Mouse (Mus musculus) CH12.LX (cell line): ENCODE results near the gene Comtd1. TPM values are rescaled to one million over a fixed set of nuclear protein-coding genes. Genes with fewer than 3 reads are reported as not detected.

Experiments used
- DNase-seq: peaks from one replicate; pipeline ENCODE4 v3.0.0-alpha.2; 2013; ENCODE audit errors: extremely low read depth
- H3K27ac ChIP-seq: 2 replicates; pipeline ENCODE4 v1.5.1; 2012; ENCODE audit warnings: low read depth, mild to moderate bottlenecking, control low read depth, moderate library complexity; ENCODE audit not compliant: insufficient read depth
- H3K27me3 ChIP-seq: replicated peaks from 2 replicates; pipeline ENCODE3; 2012; ENCODE audit warnings: inconsistent platforms
- H3K36me3 ChIP-seq, 2 experiments: replicated peaks in 1 of 2; 2 replicates each; pipeline versions ENCODE3 to v1.6.1; 2012; ENCODE audit warnings: inconsistent platforms in 1 of 2, low read length in 1 of 2, mild to moderate bottlenecking in 1 of 2, mixed read lengths in 1 of 2, moderate library complexity in 1 of 2; ENCODE audit not compliant: control insufficient read depth in 1 of 2, insufficient read depth in 1 of 2
- H3K4me1 ChIP-seq, 2 experiments: 2 replicates each; pipeline ENCODE4 v1.6.1; 2012; ENCODE audit warnings: inconsistent platforms in 1 of 2, moderate library complexity in 1 of 2; ENCODE audit not compliant: insufficient read depth in 2 of 2, control insufficient read depth in 1 of 2
- H3K4me2 ChIP-seq: 2 replicates; pipeline ENCODE4 v1.6.1; 2012; ENCODE audit warnings: low read depth, mild to moderate bottlenecking, control low read depth; ENCODE audit not compliant: poor library complexity, insufficient read depth, severe bottlenecking
- H3K4me3 ChIP-seq, 3 experiments: fragments of 150-350 bp in 1 of 3; sonication (generic) in 1 of 3; replicated peaks in 1 of 3; 2 replicates each; pipeline versions ENCODE3 to v1.5.1; 2011 to 2012; ENCODE audit warnings: low read depth in 2 of 3, low read length in 2 of 3, mild to moderate bottlenecking in 2 of 3, moderate library complexity in 2 of 3, control low read depth in 1 of 3, improper control_type of control experiment in 1 of 3, inconsistent platforms in 1 of 3, mixed read lengths in 1 of 3; ENCODE audit not compliant: poor library complexity in 1 of 3
- H3K79me2 ChIP-seq: replicated peaks from 2 replicates; pipeline ENCODE4 v1.6.1; 2012; ENCODE audit warnings: mild to moderate bottlenecking, moderate library complexity; ENCODE audit not compliant: control insufficient read depth, poor library complexity, insufficient read depth, severe bottlenecking; ENCODE audit errors: extremely low read depth
- H3K9ac ChIP-seq: 2 replicates; pipeline ENCODE4 v1.6.1; 2012; ENCODE audit warnings: low read depth, mild to moderate bottlenecking, control low read depth, moderate library complexity; ENCODE audit not compliant: insufficient read depth
- H3K9me3 ChIP-seq: replicated peaks from 2 replicates; pipeline ENCODE3; 2012; ENCODE audit warnings: low read length, inconsistent platforms, mixed read lengths
- CHD2 ChIP-seq: IDR thresholded peaks from 2 replicates; pipeline ENCODE4 v1.6.1; 2011; ENCODE audit warnings: low read length, improper control_type of control experiment
- EP300 ChIP-seq: IDR thresholded peaks from 2 replicates; pipeline ENCODE4 v1.6.1; 2011; ENCODE audit warnings: low read length, improper control_type of control experiment
- GABPA ChIP-seq: IDR thresholded peaks from 2 replicates; pipeline ENCODE4 v1.6.1; 2012; ENCODE audit warnings: low read depth, low read length, improper control_type of control experiment, inconsistent platforms; ENCODE audit not compliant: insufficient replicate concordance
- IRF4 ChIP-seq: IDR thresholded peaks from 2 replicates; pipeline ENCODE4 v1.6.1; 2014; ENCODE audit warnings: low read depth, mild to moderate bottlenecking, inconsistent platforms, low read length, improper control_type of control experiment
- KAT2A ChIP-seq: IDR thresholded peaks from 2 replicates; pipeline ENCODE4 v1.6.1; 2012; ENCODE audit warnings: low read length, improper control_type of control experiment, inconsistent platforms; ENCODE audit not compliant: insufficient replicate concordance
- MAZ ChIP-seq: IDR thresholded peaks from 2 replicates; pipeline ENCODE4 v1.6.1; 2012; ENCODE audit warnings: low read depth, mild to moderate bottlenecking, inconsistent platforms, low read length, improper control_type of control experiment, moderate library complexity
- MXI1 ChIP-seq: IDR thresholded peaks from 2 replicates; pipeline ENCODE4 v1.6.1; 2011; ENCODE audit warnings: mild to moderate bottlenecking, low read depth, low read length, improper control_type of control experiment
- MYC ChIP-seq: IDR thresholded peaks from 2 replicates; pipeline ENCODE4 v1.6.1; 2011; ENCODE audit warnings: low read depth, mild to moderate bottlenecking, improper control_type of control experiment, low read length
- NELFE ChIP-seq: IDR thresholded peaks from 2 replicates; pipeline ENCODE4 v1.6.1; 2011; ENCODE audit warnings: low read depth, low read length, improper control_type of control experiment
- NRF1 ChIP-seq: IDR thresholded peaks from 2 replicates; pipeline ENCODE4 v1.6.1; 2014; ENCODE audit warnings: low read depth, mild to moderate bottlenecking, inconsistent platforms, low read length, improper control_type of control experiment, moderate library complexity
- PAX5 ChIP-seq: IDR thresholded peaks from 2 replicates; pipeline ENCODE4 v1.6.1; 2012; ENCODE audit warnings: low read length, inconsistent platforms, mixed read lengths
- POLR2A ChIP-seq: IDR thresholded peaks from 2 replicates; pipeline ENCODE4 v1.6.1; 2011; ENCODE audit warnings: low read depth, mild to moderate bottlenecking, improper control_type of control experiment, low read length
- RAD21 ChIP-seq: IDR thresholded peaks from 2 replicates; pipeline ENCODE4 v1.6.1; 2011; ENCODE audit warnings: low read depth, mild to moderate bottlenecking, low read length, improper control_type of control experiment, moderate library complexity
- SIN3A ChIP-seq: IDR thresholded peaks from 2 replicates; pipeline ENCODE4 v1.6.1; 2012; ENCODE audit warnings: low read length, improper control_type of control experiment, inconsistent platforms
- SMC3 ChIP-seq: IDR thresholded peaks from 2 replicates; pipeline ENCODE4 v1.6.1; 2011; ENCODE audit warnings: low read depth, low read length, improper control_type of control experiment
- TCF12 ChIP-seq: IDR thresholded peaks from 2 replicates; pipeline ENCODE4 v1.6.1; 2014; ENCODE audit warnings: low read depth, mild to moderate bottlenecking, inconsistent platforms, low read length, improper control_type of control experiment
- UBTF ChIP-seq: IDR thresholded peaks from 2 replicates; pipeline ENCODE4 v1.6.1; 2012; ENCODE audit warnings: low read depth, mild to moderate bottlenecking, inconsistent platforms, low read length, improper control_type of control experiment, moderate library complexity
- USF1 ChIP-seq: IDR thresholded peaks from 2 replicates; pipeline ENCODE4 v1.6.1; 2014; ENCODE audit warnings: low read depth, mild to moderate bottlenecking, inconsistent platforms, low read length, improper control_type of control experiment
- USF2 ChIP-seq: conservative IDR thresholded peaks from 2 replicates; pipeline ENCODE4 v1.6.1; 2011; ENCODE audit warnings: low read depth, low read length, improper control_type of control experiment
- ZNF384 ChIP-seq: IDR thresholded peaks from 2 replicates; pipeline ENCODE4 v1.6.1; 2012; ENCODE audit warnings: low read depth, low read length, improper control_type of control experiment, inconsistent platforms
- dilution Hi-C: fragments of 300-500 bp; cut with MboI; formaldehyde crosslinking; loops from 2 replicates; pipeline ENCODE4 v1.14.3; 2020; ENCODE audit warnings: low sequenced_read_pairs; ENCODE audit not compliant: extremely low pct_unique_long_range_greater_than_20kb, extremely low pct_ligation_motif_present
- in situ Hi-C: fragments of 300-500 bp; cut with MboI; formaldehyde crosslinking; loops from 3 replicates; pipeline ENCODE4 v1.14.3; 2019; ENCODE audit warnings: low sequenced_read_pairs, low pct_ligation_motif_present, low pct_unique_long_range_greater_than_20kb, mixed read lengths
- polyA plus RNA-seq: library from polyadenylated mRNA; unstranded; fragments of >175 nt; gene quantifications from 2 replicates; pipeline ENCODE4 v1.2.1, GENCODE M21; 2012; ENCODE audit warnings: low read depth; ENCODE audit not compliant: insufficient read length
- total RNA-seq, 2 experiments: library from RNA; depleted of rRNA; stranded (reverse); fragments of 300-350 nt in 1 of 2; fragments of >200 nt in 1 of 2; gene quantifications; 2 replicates each; pipeline ENCODE4 v1.2.3; 2012 to 2014

The Comtd1 gene
- total and polyA plus RNA-seq, 3 experiments = 14.2 to 34.9 (median 29.0) TPM

DNA sequence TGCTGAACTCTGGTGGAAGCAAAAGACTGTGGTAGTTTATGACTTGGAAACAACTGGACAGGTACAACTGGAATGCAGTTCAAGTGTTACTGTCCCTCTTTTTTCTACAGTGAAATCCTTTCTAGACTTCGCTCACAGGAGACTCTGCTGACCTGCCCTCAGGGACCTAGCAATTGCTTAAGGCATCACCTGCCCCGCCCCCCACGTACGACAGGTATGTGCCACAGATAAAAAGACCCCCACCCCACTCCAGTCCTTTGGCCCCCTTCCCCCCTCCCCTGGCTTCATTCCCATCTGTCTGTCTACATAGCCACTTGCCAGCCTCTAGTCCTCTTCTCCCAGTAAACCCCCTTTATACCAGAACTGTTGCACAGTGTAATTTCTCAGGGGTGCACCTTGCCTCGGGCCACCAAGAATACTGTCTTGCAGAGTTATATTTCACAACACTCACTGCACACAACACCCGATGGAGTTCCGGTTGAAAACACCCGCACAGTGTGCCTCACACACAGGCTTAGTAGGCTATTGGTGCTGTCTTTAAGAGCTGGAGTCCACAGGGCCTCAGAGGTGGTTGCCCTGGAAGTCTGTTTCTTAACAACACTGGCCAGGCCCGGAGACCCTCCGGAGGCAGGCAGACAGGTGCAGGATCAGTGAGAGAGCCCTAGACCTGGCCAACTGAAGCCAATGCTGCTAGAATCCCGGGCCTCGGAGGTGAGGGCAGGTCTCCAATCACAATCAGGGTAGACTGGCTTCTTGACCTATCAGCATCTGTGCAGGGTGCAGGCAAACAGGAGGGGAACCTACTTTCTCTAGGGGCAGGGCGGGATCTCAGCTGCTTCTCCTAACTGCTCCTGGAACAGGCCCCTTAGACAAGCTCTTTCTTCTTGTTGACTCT is 994 bp upstream of the Comtd1 start:
- DNase-seq = no peak
- H3K4me3 ChIP-seq = no peak overlapping the region
- no peaks in the 10 kb centered on the region for H3K27me3 ChIP-seq
- H3K79me2 ChIP-seq = no peaks in the 10 kb centered on the region
- H3K4me2 ChIP-seq = no peak overlapping the region
- no peaks in the 10 kb centered on the region for H3K9me3 ChIP-seq
- dilution Hi-C loops (no loop called here), in situ Hi-C loops (loop anchor here (5.0 to 10.0 kb wide), 2 partner anchors 37 to 715 kb away; no protein-coding TSS in a partner anchor)
- peaks cover 0 to 55% of the 10 kb centered on the region in 2 experiments; a peak in 2 of 4 replicates for H3K4me1 ChIP-seq
- H3K27ac ChIP-seq = no peak overlapping the region
- H3K9ac ChIP-seq = no peak overlapping the region
- peaks cover 18 to 39% of the 10 kb centered on the region in 2 experiments for H3K36me3 ChIP-seq
- TF ChIP-seq GABPA (no peak), POLR2A (no peak), SMC3 (no peak), MAZ (no peak), NELFE (no peak), MXI1 (no peak), CHD2 (no peak), ZNF384 (no peak), USF2 (no peak)

DNA sequence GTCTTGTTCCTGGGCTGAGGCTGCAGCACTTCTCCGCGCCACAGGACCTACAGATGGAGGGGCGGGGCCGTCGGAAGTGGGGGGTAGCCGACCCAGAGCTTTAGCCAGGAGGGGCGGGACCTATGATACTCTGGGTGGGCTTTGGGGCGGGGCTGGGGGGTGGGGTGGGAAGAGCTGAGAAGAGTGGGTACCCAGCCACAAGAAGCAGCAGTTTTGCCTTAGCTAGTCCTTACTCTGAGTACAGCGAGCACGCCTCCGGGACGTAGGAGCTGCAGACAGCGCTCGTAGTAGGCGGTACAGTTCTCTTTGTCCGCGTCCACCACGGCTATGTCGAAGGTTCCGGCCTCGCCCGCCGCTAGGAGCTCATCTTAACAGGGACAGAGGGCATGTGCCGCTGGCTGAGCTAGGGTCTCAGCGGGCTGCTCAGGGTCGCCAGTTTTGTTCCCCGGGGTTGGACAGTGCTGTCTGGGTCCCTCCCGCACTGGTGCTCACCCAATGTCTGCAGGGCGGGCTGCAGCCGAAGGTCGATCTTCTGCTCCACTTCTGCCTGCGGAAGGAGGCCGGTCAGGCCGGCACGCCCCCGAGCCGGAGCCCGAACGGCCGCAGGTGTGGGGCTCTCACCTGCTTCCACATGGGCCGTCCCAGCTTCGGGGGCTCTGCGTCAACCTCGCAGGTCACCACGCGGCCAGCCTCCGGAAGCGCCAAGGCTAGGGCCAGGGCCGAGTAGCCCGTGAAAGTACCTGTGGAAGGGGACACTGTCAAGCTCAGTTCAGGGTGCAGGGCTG is 1.2 kb downstream of the Comtd1 start:
- dilution Hi-C loops = no loop called here
- in situ Hi-C loops = no loop called here
- H3K36me3 ChIP-seq = peaks cover 34 to 60% of the 10 kb centered on the region in 2 experiments
- peak overlapping the region; percentile 77 to 94 (median 87) for H3K4me3 ChIP-seq
- DNase-seq = no peak
- 0 out of 2 replicates have a peak, but pooled peaks cover 4% of the 10 kb centered on the region for H3K79me2 ChIP-seq
- H3K4me1 ChIP-seq = peaks cover 0 to 39% of the 10 kb centered on the region in 2 experiments; a peak in 2 of 4 replicates
- no peaks in the 10 kb centered on the region for H3K27me3 ChIP-seq
- H3K4me2 ChIP-seq = peak overlapping the region; percentile 80
- TF ChIP-seq EP300 = no peak
- no peak for TF ChIP-seq KAT2A
- peak; percentile 24; the same call in 1 of the 2 replicates for TF ChIP-seq UBTF
- TF ChIP-seq NRF1 = no peak
- 0 out of 2 replicates have a peak, but pooled peaks have one; percentile 19 for TF ChIP-seq POLR2A
- no peak for TF ChIP-seq IRF4
- no peak for TF ChIP-seq RAD21
- TF ChIP-seq SMC3 = no peak
- no peak for TF ChIP-seq SIN3A
- TF ChIP-seq TCF12 = no peak
- TF ChIP-seq USF1 = no peak
- no peak for TF ChIP-seq ZNF384
- no peak for TF ChIP-seq PAX5
- TF ChIP-seq MYC = no peak
- H3K27ac ChIP-seq = peak overlapping the region; percentile 3; the same call in 1 of the 2 replicates
- no peaks in the 10 kb centered on the region for H3K9me3 ChIP-seq
- H3K9ac ChIP-seq = peak overlapping the region; percentile 73; the same call in 1 of the 2 replicates
